Mouse (Mus musculus) erythroblast, embryonic 14.5 days (primary cell): ENCODE results near the gene Osbpl7. TPM values are rescaled to one million over a fixed set of nuclear protein-coding genes. Genes with fewer than 3 reads are reported as not detected.

Source experiments
- H3K27me3 ChIP-seq: 2 replicates; pipeline ENCODE4 v1.6.1; 2012; ENCODE audit warnings: inconsistent platforms; ENCODE audit not compliant: control insufficient read depth
- H3K36me3 ChIP-seq: 2 replicates; pipeline ENCODE4 v1.6.1; 2012; ENCODE audit warnings: mild to moderate bottlenecking, inconsistent platforms; ENCODE audit not compliant: control insufficient read depth
- H3K4me1 ChIP-seq: 2 replicates; pipeline ENCODE4 v1.6.1; 2012; ENCODE audit warnings: inconsistent platforms; ENCODE audit not compliant: control insufficient read depth
- H3K4me3 ChIP-seq: replicated peaks from 2 replicates; pipeline ENCODE3; 2012; ENCODE audit warnings: moderate library complexity, mild to moderate bottlenecking, inconsistent platforms
- H3K9me3 ChIP-seq: 2 replicates; pipeline ENCODE4 v1.6.1; 2012; ENCODE audit warnings: low read length, inconsistent platforms, mixed read lengths; ENCODE audit not compliant: control insufficient read depth
- GATA1 ChIP-seq: IDR thresholded peaks from 2 replicates; pipeline ENCODE4 v1.6.1; 2012; ENCODE audit warnings: low read length, inconsistent platforms, mixed read lengths
- TAL1 ChIP-seq: IDR thresholded peaks from 3 replicates; pipeline ENCODE4 v1.6.1; 2012; ENCODE audit warnings: low read length, inconsistent platforms, mixed read lengths
- polyA plus RNA-seq: library from polyadenylated mRNA; stranded (reverse); fragments of >175 nt; gene quantifications from 2 replicates; pipeline ENCODE4 v1.2.3, GENCODE M21; 2012

Gene Osbpl7
- polyA plus RNA-seq, 1 experiment = 0.10 TPM

- Histone ChIP-seq H3K36me3 (peaks cover 3% of the 10 kb centered on the region; the same call in 1 of the 2 replicates), H3K4me1 (peaks cover 17% of the 10 kb centered on the region), H3K9me3 (no peaks in the 10 kb centered on the region), H3K27me3 (no peaks in the 10 kb centered on the region), H3K4me3 (no peak overlapping the region)
- TF ChIP-seq TAL1 = no peak
- no peak for TF ChIP-seq GATA1
Measured at GRCm38 (mm10) chr11:97033781-97034180, 16.6 kb upstream of the Osbpl7 start.

GRCm38 (mm10) chr11:97036141-97036540, 14.3 kb upstream of the Osbpl7 start:
- H3K27me3 ChIP-seq = no peaks in the 10 kb centered on the region
- H3K9me3 ChIP-seq = no peaks in the 10 kb centered on the region
- H3K36me3 ChIP-seq = peaks cover 3% of the 10 kb centered on the region; the same call in 1 of the 2 replicates
- peaks cover 12% of the 10 kb centered on the region for H3K4me1 ChIP-seq
- TF ChIP-seq GATA1 (no peak), TAL1 (no peak)
- H3K4me3 ChIP-seq = no peak overlapping the region

- peaks cover 3% of the 10 kb centered on the region for H3K36me3 ChIP-seq
- H3K9me3 ChIP-seq = no peaks in the 10 kb centered on the region
- no peaks in the 10 kb centered on the region for H3K27me3 ChIP-seq
- no peak for TF ChIP-seq TAL1
- TF ChIP-seq GATA1 = no peak
- H3K4me3 ChIP-seq = no peak overlapping the region
- peaks cover 30% of the 10 kb centered on the region for H3K4me1 ChIP-seq
Measured at GRCm38 (mm10) chr11:97038881-97039280, 11.5 kb upstream of the Osbpl7 start.

- no peak for TF ChIP-seq TAL1
- TF ChIP-seq GATA1 = no peak
- peaks cover 33% of the 10 kb centered on the region for H3K4me1 ChIP-seq
- peak overlapping the region; percentile 92 for H3K4me3 ChIP-seq
- no peaks in the 10 kb centered on the region for H3K9me3 ChIP-seq
- H3K27me3 ChIP-seq = no peaks in the 10 kb centered on the region
- H3K36me3 ChIP-seq = peaks cover 13% of the 10 kb centered on the region
Measured at GRCm38 (mm10) chr11:97040301-97041021, 10.0 kb upstream of the Osbpl7 start.

GRCm38 (mm10) chr11:97041022-97041899, 9.2 kb upstream of the Osbpl7 start, which contains the start of the genes Lrrc46 and Mrpl10:
Gene Lrrc46, minus strand, starts transcription at chr11:97041407.
Gene Mrpl10, plus strand, starts transcription at chr11:97041560.
- peak within 1 kb of the TSS; percentile 92 for H3K4me3 ChIP-seq
- no peaks in the 10 kb centered on the region for H3K9me3 ChIP-seq
- peaks cover 17% of the 10 kb centered on the region for H3K36me3 ChIP-seq
- TF ChIP-seq GATA1 (no peak), TAL1 (no peak)
- peaks cover 33% of the 10 kb centered on the region for H3K4me1 ChIP-seq
- H3K27me3 ChIP-seq = no peaks in the 10 kb centered on the region

GRCm38 (mm10) chr11:97044902-97045301, 5.5 kb upstream of the Osbpl7 start:
- Histone ChIP-seq H3K4me1 (peaks cover 33% of the 10 kb centered on the region), H3K27me3 (no peaks in the 10 kb centered on the region), H3K9me3 (no peaks in the 10 kb centered on the region), H3K4me3 (no peak overlapping the region), H3K36me3 (peaks cover 38% of the 10 kb centered on the region)
- TF ChIP-seq GATA1 (no peak), TAL1 (no peak)

GRCm38 (mm10) chr11:97045861-97046260, 4.6 kb upstream of the Osbpl7 start:
- Histone ChIP-seq H3K27me3 (no peaks in the 10 kb centered on the region), H3K4me1 (peaks cover 34% of the 10 kb centered on the region), H3K9me3 (no peaks in the 10 kb centered on the region), H3K36me3 (peaks cover 38% of the 10 kb centered on the region), H3K4me3 (no peak overlapping the region)
- TF ChIP-seq TAL1 (no peak), GATA1 (no peak)

GRCm38 (mm10) chr11:97048090-97048650, 2.3 kb upstream of the Osbpl7 start:
- Histone ChIP-seq H3K4me1 (peaks cover 34% of the 10 kb centered on the region), H3K9me3 (no peaks in the 10 kb centered on the region), H3K36me3 (peaks cover 42% of the 10 kb centered on the region), H3K27me3 (no peaks in the 10 kb centered on the region), H3K4me3 (no peak overlapping the region)
- TF ChIP-seq GATA1 (no peak), TAL1 (no peak)
